Mouse (Mus musculus): Measurements from ENCODE around the gene Tdrd7. TPM values are rescaled to one million over a fixed set of nuclear protein-coding genes. Genes with fewer than 3 reads are reported as not detected.
A peak's percentile ranks its signal among the peaks of the same experiment; 100 is the strongest.

Gene Tdrd7
- polyA plus RNA-seq (2015; fragmentation: Nextera tagmentation; extraction: Ambion mirVana) = 17.0 and 17.2 TPM in 2 replicates

DNA sequence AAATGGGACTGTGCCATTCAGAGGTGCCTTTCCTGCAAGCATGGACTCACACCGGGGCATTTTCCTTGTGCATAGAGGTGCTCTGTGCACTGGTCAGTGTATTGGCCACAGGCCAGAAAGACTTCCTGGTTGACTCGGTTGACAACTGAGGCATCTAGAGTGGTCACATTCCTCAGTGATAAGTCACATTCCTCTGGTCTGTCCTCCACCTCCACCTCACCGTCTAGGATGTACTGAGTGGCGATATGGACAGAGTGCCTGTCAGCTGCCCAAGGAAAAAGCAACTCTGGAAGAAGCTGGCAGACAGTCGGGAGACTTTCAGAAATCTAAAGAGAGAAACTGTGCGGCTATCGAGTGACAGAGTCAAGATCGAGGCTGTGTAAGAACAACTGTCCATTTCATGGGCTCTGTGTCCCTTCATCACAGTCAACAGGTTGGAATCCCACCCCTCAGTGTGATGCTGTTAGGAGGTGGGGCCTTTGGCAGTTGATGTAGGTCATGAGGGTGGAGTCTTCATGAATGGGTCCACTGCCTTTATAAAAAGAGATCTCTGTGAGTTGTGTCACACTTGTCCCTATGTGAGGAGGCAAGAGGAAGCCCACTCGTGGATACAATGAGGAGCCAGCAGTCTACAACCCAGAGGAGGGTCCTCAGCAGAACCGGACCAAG lies at the start of gene Tdrd7:
Gene Tdrd7, plus strand, starts transcription at position 564 of the 669 bp plus-strand sequence.
- Histone ChIP-seq H3K27ac (peak within 1 kb of the TSS; percentile 60), H3K4me2 (peak within 1 kb of the TSS; percentile 56), H3K4me1 (replicated peaks) (peaks cover 36% of the 10 kb centered on the region), H3K27me3 (no peaks in the 10 kb centered on the region), H3K9ac (no peak within 1 kb of the TSS), H3K36me3 (no peaks in the 10 kb centered on the region), H3K4me3 (peak within 1 kb of the TSS; percentile 31), H3K9me3 (replicated peaks) (no peaks in the 10 kb centered on the region)
- ATAC-seq (replicated peaks; ENCODE audit: insufficient number of reproducible peaks, insufficient read depth, low FRiP score, low read depth) = peak; percentile 63; the same call in 1 of the 2 replicates
- WGBS = 16% methylated on average over 10 of the region's 10 CpGs

DNA sequence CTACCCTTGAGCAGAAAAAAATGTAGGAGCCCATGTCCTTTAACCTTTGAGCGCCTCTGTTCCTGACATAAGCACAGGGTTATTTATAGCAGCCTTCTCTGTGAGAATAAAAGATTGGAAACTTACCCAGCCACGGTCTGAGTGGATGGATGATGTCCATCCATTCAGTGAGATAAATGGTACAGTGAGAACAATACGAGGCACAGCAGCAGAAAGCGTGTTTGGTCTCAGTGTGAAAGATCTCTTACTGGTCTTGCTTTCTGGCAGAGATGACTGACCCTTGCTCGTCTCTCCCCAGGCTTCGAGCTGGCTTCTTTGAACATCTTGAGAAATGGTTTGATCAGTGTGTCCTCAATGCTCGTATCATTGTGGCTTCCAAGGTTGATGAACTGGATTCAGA lies 48.0 kb upstream of the Tdrd7 start:
- Histone ChIP-seq H3K27ac (no peak overlapping the region), H3K27me3 (no peaks in the 10 kb centered on the region), H3K9me3 (replicated peaks) (no peaks in the 10 kb centered on the region), H3K4me2 (no peak overlapping the region), H3K4me3 (no peak overlapping the region), H3K36me3 (no peaks in the 10 kb centered on the region), H3K9ac (no peak overlapping the region), H3K4me1 (replicated peaks) (no peaks in the 10 kb centered on the region)
- ATAC-seq (replicated peaks; ENCODE audit: insufficient number of reproducible peaks, insufficient read depth, low FRiP score, low read depth) = no peak
- 46% methylated on average over 7 of the region's 7 CpGs for WGBS

DNA sequence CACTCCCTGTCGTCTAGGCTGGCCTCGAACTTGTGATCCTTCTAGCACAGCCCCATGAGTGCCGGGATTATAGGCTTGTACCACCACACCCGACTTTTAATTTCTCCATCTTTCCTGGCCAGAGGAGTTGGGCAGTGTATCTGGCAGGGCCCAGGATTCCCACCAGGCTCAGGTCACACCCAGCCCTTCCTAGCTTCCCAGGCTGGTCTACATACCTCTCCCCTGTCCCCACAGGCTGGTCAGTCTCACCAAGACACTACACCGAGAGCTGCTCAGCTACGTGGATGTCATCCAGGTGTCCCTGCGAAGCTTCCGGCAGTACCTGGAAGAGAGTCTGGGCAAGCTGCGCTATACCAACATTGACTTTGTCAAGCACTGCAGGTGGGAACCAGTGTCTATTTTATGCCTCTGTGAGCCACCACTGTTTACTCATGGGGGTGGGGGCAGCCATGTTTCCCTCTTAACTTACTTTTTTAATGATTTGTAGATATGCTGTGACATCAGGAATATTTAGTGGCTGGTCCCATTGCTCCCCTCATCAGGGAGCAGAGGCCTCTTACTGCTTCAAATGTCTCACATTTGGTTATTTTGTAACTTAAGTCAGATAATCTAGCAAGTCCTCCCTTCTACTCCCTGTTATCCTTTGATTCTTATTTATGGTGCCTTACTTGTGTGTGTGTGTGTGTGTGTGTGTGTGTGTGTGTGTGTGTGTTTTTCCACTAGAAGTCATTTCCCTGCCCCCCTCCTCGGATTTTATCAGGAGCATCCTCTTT lies 43.3 kb upstream of the Tdrd7 start:
- H3K27ac ChIP-seq = no peak overlapping the region
- H3K4me1 ChIP-seq (replicated peaks) = no peaks in the 10 kb centered on the region
- H3K27me3 ChIP-seq = no peaks in the 10 kb centered on the region; the same call in 1 of the 2 replicates
- H3K36me3 ChIP-seq = no peaks in the 10 kb centered on the region
- no peaks in the 10 kb centered on the region for H3K9me3 ChIP-seq (replicated peaks)
- H3K4me3 ChIP-seq = no peak overlapping the region
- 83% methylated on average over 10 of the region's 10 CpGs for WGBS
- no peak for ATAC-seq (replicated peaks; ENCODE audit: insufficient number of reproducible peaks, insufficient read depth, low FRiP score, low read depth)
- no peak overlapping the region for H3K4me2 ChIP-seq
- H3K9ac ChIP-seq = no peak overlapping the region

DNA sequence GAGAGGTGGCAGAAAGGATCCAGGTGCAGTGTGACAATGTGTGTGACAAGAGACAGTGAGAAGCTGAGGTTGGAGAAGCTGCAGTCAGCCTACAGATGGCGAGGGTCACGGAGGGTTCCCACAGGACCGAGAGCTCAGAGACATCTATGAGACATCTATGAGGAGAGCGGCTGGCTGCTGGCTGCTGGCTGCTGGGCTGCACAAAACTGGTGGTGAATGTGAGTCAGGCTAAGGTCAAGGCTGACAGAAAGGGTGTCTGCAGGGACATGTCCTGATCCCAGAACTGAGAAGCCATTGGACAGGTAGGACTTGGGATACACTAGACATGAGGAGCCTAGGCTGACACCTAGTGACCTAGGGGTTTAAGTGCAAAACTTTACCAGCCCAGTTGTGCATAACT lies 41.1 kb upstream of the Tdrd7 start:
- Histone ChIP-seq H3K27ac (no peak overlapping the region), H3K4me1 (replicated peaks) (no peaks in the 10 kb centered on the region)
- 78% methylated on average over 4 of the region's 4 CpGs for WGBS

DNA sequence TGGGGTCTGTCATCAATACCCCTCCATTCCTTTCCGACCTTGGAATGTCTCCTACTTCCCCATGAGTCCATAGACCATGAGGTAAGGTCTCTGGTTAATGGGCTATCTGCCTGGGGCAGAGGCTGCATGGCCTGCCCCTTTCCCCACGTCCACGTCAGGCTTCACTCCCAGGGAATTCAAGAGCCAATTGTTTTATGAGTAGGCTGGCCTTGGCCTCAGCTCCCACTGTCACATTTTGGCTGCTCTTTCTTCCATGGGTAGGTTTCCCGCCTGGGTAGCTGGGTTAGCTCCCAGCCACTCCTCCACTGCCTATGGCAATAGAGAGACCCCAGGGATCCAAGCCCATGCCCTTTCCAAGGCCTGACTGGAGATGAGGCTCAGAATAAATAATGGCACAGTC lies 36.6 kb upstream of the Tdrd7 start:
- Histone ChIP-seq H3K9me3 (replicated peaks) (no peaks in the 10 kb centered on the region), H3K36me3 (no peaks in the 10 kb centered on the region), H3K4me1 (replicated peaks) (no peaks in the 10 kb centered on the region), H3K27ac (no peak overlapping the region), H3K4me2 (no peak overlapping the region), H3K4me3 (no peak overlapping the region), H3K9ac (no peak overlapping the region), H3K27me3 (no peaks in the 10 kb centered on the region; the same call in 1 of the 2 replicates)
- no peak for ATAC-seq (replicated peaks; ENCODE audit: insufficient number of reproducible peaks, insufficient read depth, low FRiP score, low read depth)
- 72% methylated on average over 4 of the region's 4 CpGs for WGBS

More for the DNA sequence above, 41.1 kb upstream of the Tdrd7 start:
- Histone ChIP-seq H3K36me3 (no peaks in the 10 kb centered on the region), H3K9ac (no peak overlapping the region), H3K27me3 (no peaks in the 10 kb centered on the region; the same call in 1 of the 2 replicates), H3K4me2 (no peak overlapping the region), H3K4me3 (no peak overlapping the region), H3K9me3 (replicated peaks) (no peaks in the 10 kb centered on the region)
- ATAC-seq (replicated peaks; ENCODE audit: insufficient number of reproducible peaks, insufficient read depth, low FRiP score, low read depth) = no peak

DNA sequence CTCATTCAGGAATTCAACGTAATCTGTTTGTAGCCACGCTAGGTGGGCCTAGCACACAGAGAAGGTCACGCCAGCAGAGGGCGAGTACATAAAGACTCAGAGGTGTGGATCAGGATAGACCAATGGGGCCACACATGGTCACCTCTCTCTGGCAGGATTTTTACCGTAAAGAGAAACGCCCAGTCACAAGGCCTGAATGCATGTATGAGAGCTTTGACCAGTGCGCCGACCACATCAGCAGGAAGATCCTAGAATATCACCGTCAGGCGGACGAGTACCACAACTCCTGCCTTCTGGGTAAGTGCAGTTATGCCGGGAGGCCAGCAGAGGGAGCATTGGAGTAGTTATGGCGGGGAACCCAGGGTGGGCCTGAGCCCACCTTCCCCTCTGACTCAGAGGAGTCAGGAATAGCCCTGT lies 23.5 kb upstream of the Tdrd7 start:
- peak; percentile 64; the same call in 1 of the 2 replicates for ATAC-seq (replicated peaks; ENCODE audit: insufficient number of reproducible peaks, insufficient read depth, low FRiP score, low read depth)
- WGBS = 22% methylated on average over 13 of the region's 13 CpGs
- Histone ChIP-seq H3K9me3 (replicated peaks) (no peaks in the 10 kb centered on the region), H3K36me3 (no peaks in the 10 kb centered on the region), H3K27ac (no peak overlapping the region), H3K4me3 (no peak overlapping the region), H3K9ac (no peak overlapping the region), H3K27me3 (no peaks in the 10 kb centered on the region), H3K4me1 (replicated peaks) (peaks cover 5% of the 10 kb centered on the region; the same call in 1 of the 2 replicates), H3K4me2 (peak overlapping the region; percentile 42; the same call in 1 of the 2 replicates)

DNA sequence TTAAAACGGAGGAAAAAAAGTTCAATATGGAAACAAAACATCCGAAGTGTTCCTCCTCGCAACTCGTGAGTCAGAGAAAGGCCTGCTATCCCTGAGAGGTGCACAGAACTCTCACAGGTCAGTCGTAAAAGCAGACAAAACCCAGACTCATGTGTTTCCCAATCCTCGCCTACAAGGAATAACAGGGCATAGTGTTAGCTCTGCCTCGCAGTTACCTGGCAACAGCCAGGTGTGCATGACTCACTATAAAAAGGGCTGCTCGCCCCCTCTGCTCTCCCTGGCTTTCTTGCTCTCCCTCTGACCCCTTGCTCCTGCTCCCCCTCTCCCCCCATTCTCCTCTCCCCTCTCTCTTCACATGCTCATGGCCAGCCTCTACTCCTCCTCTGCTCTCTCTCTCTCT lies 17.4 kb upstream of the Tdrd7 start:
- no peaks in the 10 kb centered on the region for H3K9me3 ChIP-seq (replicated peaks)
- no peak for ATAC-seq (replicated peaks; ENCODE audit: insufficient number of reproducible peaks, insufficient read depth, low FRiP score, low read depth)
- WGBS = 74% methylated on average over 8 of the region's 8 CpGs
- H3K4me2 ChIP-seq = no peak overlapping the region
- H3K4me3 ChIP-seq = no peak overlapping the region
- H3K27me3 ChIP-seq = no peaks in the 10 kb centered on the region
- no peak overlapping the region for H3K9ac ChIP-seq
- H3K27ac ChIP-seq = no peak overlapping the region
- H3K36me3 ChIP-seq = no peaks in the 10 kb centered on the region
- peaks cover 11% of the 10 kb centered on the region for H3K4me1 ChIP-seq (replicated peaks)

DNA sequence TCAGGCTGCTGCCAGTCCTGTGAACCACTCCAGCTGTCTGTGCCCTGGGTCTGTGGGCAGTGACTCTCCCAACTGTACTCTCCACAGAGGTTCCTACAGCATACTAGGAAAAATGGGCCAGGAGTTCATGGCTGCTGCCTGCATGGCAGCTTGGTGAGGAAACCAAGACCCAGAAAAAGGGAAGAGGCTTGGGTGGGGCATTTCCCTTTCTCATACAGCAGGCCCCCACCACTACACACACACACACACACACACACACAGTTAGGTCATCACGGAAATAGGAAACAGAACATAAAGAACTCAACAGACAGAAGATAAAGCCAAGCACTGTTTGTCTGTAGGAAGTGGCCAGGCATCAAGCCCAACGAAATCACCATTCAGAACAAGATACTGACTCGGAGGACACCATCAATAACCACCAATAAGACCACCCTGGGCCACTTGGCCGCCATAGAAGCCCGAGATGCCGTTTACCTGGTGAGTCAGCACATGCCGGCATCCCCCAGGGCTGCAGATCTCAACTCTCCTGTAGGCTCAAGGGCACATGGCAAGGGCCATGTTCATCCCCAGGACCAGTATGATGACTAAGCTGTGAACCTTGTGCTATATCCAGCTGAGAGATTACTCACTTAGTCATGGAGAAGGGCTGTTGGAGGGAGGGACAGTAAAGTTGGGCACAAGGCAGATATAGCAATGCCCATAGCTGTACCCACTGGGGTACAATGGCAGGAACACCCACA lies 15.9 kb upstream of the Tdrd7 start:
- Histone ChIP-seq H3K27me3 (no peaks in the 10 kb centered on the region), H3K9ac (no peak overlapping the region), H3K9me3 (replicated peaks) (no peaks in the 10 kb centered on the region), H3K27ac (no peak overlapping the region; the same call in 1 of the 2 replicates), H3K4me3 (no peak overlapping the region), H3K4me1 (replicated peaks) (peaks cover 11% of the 10 kb centered on the region), H3K4me2 (no peak overlapping the region), H3K36me3 (no peaks in the 10 kb centered on the region)
- no peak; the same call in 1 of the 2 replicates for ATAC-seq (replicated peaks; ENCODE audit: insufficient number of reproducible peaks, insufficient read depth, low FRiP score, low read depth)
- WGBS = 74% methylated on average over 7 of the region's 7 CpGs

DNA sequence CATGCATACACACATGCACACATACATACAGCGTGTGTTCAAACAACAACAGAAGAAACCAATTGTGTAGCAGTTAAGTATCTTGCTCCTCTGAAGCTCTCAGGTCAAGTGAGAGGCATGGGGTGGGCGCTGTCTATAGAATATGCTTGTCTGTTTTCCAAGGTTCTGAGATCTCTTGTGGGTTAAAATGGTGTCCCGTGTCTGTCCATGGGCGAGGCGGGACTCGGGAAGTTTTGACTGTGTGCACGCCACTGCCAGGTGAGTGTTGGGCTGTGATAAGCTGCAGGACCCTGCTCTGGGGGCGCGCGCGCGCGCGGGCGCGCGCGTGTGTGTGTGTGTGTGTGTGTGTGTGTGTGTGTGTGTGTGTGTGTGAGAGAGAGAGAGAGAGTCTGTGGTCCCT lies 13.3 kb upstream of the Tdrd7 start:
- Histone ChIP-seq H3K9ac (no peak overlapping the region), H3K4me3 (no peak overlapping the region), H3K4me1 (replicated peaks) (peaks cover 11% of the 10 kb centered on the region), H3K4me2 (no peak overlapping the region), H3K36me3 (no peaks in the 10 kb centered on the region), H3K9me3 (replicated peaks) (no peaks in the 10 kb centered on the region), H3K27ac (no peak overlapping the region), H3K27me3 (no peaks in the 10 kb centered on the region)
- 95% methylated on average over 18 of the region's 18 CpGs for WGBS
- ATAC-seq (replicated peaks; ENCODE audit: insufficient number of reproducible peaks, insufficient read depth, low FRiP score, low read depth) = no peak

DNA sequence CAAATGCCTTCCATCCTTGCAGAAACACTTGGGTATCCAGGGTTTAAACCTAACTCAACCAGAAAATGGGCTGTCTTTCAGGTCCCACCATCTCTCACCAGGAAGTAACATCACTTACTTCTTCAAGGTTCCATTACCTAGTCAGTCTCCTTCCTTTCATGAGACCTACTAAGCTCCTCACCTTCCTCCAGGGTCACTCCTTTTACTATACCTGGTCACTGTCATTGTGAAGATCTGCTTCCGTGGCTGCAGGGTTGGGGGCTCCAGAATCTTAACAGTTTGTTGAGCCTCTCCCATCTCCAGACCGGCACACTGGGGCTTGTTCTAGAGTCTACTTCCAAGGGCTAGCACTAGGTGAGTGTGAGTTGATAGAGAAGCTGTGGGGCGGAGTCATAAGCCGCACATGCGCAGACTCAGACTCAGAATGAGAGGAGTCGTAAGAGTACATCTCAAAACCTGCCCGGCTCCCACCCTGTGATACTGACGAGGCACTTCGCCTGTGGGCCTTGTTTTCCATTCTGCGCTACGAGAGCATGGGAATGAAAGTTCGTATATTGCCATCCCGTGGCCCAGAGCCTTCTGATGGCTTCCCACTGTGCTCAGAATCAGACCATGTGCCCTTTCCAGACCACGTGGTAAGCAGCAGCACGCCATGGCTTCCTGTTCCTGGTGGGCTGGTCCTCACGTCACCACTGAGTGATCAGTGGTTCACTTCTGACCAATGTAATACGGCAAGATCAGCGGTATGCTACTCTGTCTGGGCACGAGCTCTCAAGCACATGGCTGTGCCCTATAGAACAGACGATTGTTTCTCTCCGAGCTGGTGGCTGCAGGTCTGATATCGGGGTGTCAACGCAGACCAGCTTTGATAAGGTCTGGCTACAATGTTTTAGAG lies 11.9 kb upstream of the Tdrd7 start:
- no peaks in the 10 kb centered on the region for H3K9me3 ChIP-seq (replicated peaks)
- 85% methylated on average over 23 of the region's 23 CpGs for WGBS

More for the DNA sequence above, 11.9 kb upstream of the Tdrd7 start:
- H3K36me3 ChIP-seq = no peaks in the 10 kb centered on the region
- H3K27ac ChIP-seq = no peak overlapping the region
- no peak overlapping the region for H3K4me2 ChIP-seq
- no peaks in the 10 kb centered on the region for H3K27me3 ChIP-seq
- H3K4me3 ChIP-seq = no peak overlapping the region
- H3K4me1 ChIP-seq (replicated peaks) = peaks cover 11% of the 10 kb centered on the region
- no peak overlapping the region for H3K9ac ChIP-seq
- no peak for ATAC-seq (replicated peaks; ENCODE audit: insufficient number of reproducible peaks, insufficient read depth, low FRiP score, low read depth)
